Mouse (Mus musculus): Measurements from ENCODE around the gene Scd3. TPM values are rescaled to one million over a fixed set of nuclear protein-coding genes. Genes with fewer than 3 reads are reported as not detected.
"Not testable (repeated sequence)": the region's sequence is repeated elsewhere in the genome, so short reads cannot be mapped to it uniquely, and the experiment has no call there.

The Scd3 gene
- polyA plus RNA-seq, 1 experiment from 2014 or later: not detected

DNA sequence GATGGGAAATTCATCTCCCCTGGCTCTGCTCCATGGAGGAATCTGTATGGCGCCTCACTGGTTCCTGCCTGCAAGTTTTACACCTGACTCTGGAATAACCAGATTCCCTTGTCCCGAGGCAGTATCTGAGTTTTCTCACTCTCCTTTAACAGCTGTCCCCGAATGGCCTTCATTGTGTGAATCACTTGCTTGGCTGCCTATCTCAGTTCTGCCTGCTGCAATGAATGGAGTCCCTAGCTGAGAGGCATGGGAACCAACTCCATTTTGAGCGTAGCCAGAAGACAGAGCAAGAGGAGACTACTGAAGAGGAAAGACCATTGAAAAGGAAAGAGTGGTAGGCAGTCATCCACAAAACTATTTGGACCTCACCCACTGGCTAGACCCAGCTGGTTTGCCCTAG is 70.6 kb downstream of the Scd3 start:
- no peak for ATAC-seq (ENCODE audit: low read depth)
- H3K9ac ChIP-seq: no peak overlapping the region
- no peak overlapping the region for H3K4me3 ChIP-seq (replicated peaks)
- no peak overlapping the region for H3K27ac ChIP-seq
- H3K9me3 ChIP-seq (replicated peaks): no peaks in the 10 kb centered on the region
- WGBS (ENCODE audit: insufficient replicate concordance): 67% methylated on average over 4 of the region's 4 CpGs
- H3K4me2 ChIP-seq: no peak overlapping the region
- no peaks in the 10 kb centered on the region for H3K36me3 ChIP-seq
- no peak for DNase-seq
- H3K27me3 ChIP-seq: no peaks in the 10 kb centered on the region
- H3K4me1 ChIP-seq (replicated peaks): peaks cover 6% of the 10 kb centered on the region; the same call in 1 of the 2 replicates

DNA sequence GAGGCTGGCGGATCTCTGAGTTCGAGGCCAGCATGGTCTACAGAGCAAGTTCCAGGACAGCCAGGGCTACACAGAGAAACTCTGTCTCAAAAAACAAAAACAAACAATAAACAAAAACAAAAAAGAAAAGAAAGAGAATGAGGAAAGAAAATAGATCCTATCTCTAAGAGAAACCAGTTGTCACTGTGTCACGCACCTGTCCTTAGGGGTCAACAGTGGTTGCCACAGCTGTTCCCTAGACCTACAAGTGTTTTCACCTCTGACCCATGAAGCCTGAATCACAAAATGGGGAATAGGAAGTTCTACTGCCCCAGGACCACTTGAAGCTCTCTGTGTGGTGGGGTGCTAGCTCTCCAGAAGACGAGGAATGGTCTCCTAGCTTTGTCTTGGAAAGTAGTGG is 71.4 kb downstream of the Scd3 start:
- Histone ChIP-seq H3K4me3 (replicated peaks) (no peak overlapping the region), H3K9me3 (replicated peaks) (no peaks in the 10 kb centered on the region), H3K9ac (no peak overlapping the region), H3K27me3 (no peaks in the 10 kb centered on the region), H3K27ac (no peak overlapping the region), H3K36me3 (no peaks in the 10 kb centered on the region), H3K4me1 (replicated peaks) (peaks cover 7% of the 10 kb centered on the region), H3K4me2 (no peak overlapping the region)
- 76% methylated on average over 4 of the region's 4 CpGs for WGBS (ENCODE audit: insufficient replicate concordance)
- DNase-seq (no peak), ATAC-seq (ENCODE audit: low read depth) (no peak)

DNA sequence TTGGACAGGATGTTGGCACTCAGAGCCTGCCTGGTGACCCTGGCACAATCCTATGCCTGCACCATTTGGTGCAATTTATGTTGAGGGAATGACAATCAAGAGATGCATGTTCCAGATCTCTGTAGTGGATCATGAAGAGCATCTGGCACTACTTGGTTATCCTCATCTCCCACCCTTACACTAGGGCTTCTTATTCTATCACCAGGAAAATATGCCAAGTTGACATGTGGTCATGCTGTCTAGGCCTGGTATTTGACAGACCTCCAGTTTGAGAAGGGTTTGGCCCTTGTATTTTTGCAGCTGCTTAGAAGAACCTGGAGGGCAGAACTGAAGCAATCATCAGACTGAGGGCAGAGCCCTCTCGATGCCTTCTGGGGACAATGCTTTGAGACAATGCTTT is 72.3 kb downstream of the Scd3 start:
- H3K4me1 ChIP-seq (replicated peaks): peaks cover 16% of the 10 kb centered on the region
- no peak for ATAC-seq (ENCODE audit: low read depth)

GRCm38 (mm10) chr19:44276861-44277260 is 73.8 kb downstream of the Scd3 start:
- Histone ChIP-seq H3K4me3 (replicated peaks) (no peak overlapping the region), H3K9me3 (replicated peaks) (no peaks in the 10 kb centered on the region), H3K36me3 (no peaks in the 10 kb centered on the region), H3K4me2 (no peak overlapping the region), H3K4me1 (replicated peaks) (peaks cover 31% of the 10 kb centered on the region), H3K27ac (no peak overlapping the region), H3K27me3 (no peaks in the 10 kb centered on the region), H3K9ac (no peak overlapping the region)
- ATAC-seq (ENCODE audit: low read depth) (no peak), DNase-seq (no peak)
- WGBS (ENCODE audit: insufficient replicate concordance): 71% methylated on average over 5 of the region's 5 CpGs

More for the DNA sequence above, 72.3 kb downstream of the Scd3 start:
- H3K27me3 ChIP-seq: no peaks in the 10 kb centered on the region
- whole genome bisulfite sequencing (ENCODE audit: insufficient replicate concordance): 80% methylated on average over 1 of the region's 1 CpGs
- H3K9ac ChIP-seq: no peak overlapping the region
- H3K27ac ChIP-seq: no peak overlapping the region
- no peak for DNase-seq
- no peak overlapping the region for H3K4me2 ChIP-seq
- H3K36me3 ChIP-seq: no peaks in the 10 kb centered on the region
- no peak overlapping the region for H3K4me3 ChIP-seq (replicated peaks)
- no peaks in the 10 kb centered on the region for H3K9me3 ChIP-seq (replicated peaks)

DNA sequence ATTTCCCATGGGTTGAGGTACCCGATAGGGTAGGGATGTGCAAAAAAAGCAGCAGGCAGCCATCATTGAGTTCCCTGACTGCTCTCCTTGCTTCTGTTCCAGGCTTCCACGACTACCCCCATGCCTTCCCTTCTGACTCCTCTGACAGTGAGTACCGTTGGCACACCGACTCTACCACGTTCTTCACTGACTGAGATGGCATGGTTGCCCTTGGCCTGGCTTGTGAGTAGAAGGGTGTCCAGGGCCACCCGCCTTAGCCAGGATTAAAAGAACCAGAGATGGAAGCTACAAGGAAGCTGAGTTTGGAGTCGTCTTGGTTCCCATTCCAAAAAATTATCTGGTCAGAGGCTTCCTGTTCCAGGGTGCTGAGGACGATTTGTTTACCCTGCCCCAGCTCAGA is 74.9 kb downstream of the Scd3 start:
- DNase-seq (no peak), ATAC-seq (ENCODE audit: low read depth) (no peak)
- no peaks in the 10 kb centered on the region for H3K9me3 ChIP-seq (replicated peaks)
- no peaks in the 10 kb centered on the region for H3K36me3 ChIP-seq
- no peak overlapping the region for H3K9ac ChIP-seq
- 67% methylated on average over 8 of the region's 8 CpGs for WGBS (ENCODE audit: insufficient replicate concordance)
- no peak overlapping the region for H3K4me2 ChIP-seq
- H3K27me3 ChIP-seq: no peaks in the 10 kb centered on the region
- H3K4me3 ChIP-seq (replicated peaks): no peak overlapping the region
- H3K4me1 ChIP-seq (replicated peaks): peaks cover 42% of the 10 kb centered on the region
- no peak overlapping the region for H3K27ac ChIP-seq

- peaks cover 68% of the 10 kb centered on the region for H3K4me1 ChIP-seq (replicated peaks)
- 25% methylated on average over 6 of the region's 6 CpGs for WGBS (ENCODE audit: insufficient replicate concordance)
- peak overlapping the region; percentile 44 for H3K27ac ChIP-seq
- H3K4me3 ChIP-seq (replicated peaks): no peak overlapping the region
- DNase-seq (no peak), ATAC-seq (ENCODE audit: low read depth) (no peak)
- H3K27me3 ChIP-seq: no peaks in the 10 kb centered on the region
- H3K9ac ChIP-seq: no peak overlapping the region; the same call in 1 of the 2 replicates
- no peak overlapping the region for H3K4me2 ChIP-seq
- H3K9me3 ChIP-seq (replicated peaks): no peaks in the 10 kb centered on the region
- no peaks in the 10 kb centered on the region for H3K36me3 ChIP-seq
Observed at GRCm38 (mm10) chr19:44280755-44281154, 77.7 kb downstream of the Scd3 start.

GRCm38 (mm10) chr19:44281825-44282447 is 78.9 kb downstream of the Scd3 start:
- not testable (repeated sequence) for H3K4me3 ChIP-seq (replicated peaks); DNase-seq; H3K36me3 ChIP-seq; H3K9me3 ChIP-seq (replicated peaks); H3K27me3 ChIP-seq; ATAC-seq (ENCODE audit: low read depth)
- Histone ChIP-seq H3K27ac (peak overlapping the region; percentile 48), H3K9ac (peak overlapping the region; percentile 6; the same call in 1 of the 2 replicates), H3K4me1 (replicated peaks) (peaks cover 80% of the 10 kb centered on the region), H3K4me2 (peak overlapping the region; percentile 41; the same call in 1 of the 2 replicates)
- WGBS (ENCODE audit: insufficient replicate concordance): 9% methylated on average over 1 of the region's 1 CpGs

DNA sequence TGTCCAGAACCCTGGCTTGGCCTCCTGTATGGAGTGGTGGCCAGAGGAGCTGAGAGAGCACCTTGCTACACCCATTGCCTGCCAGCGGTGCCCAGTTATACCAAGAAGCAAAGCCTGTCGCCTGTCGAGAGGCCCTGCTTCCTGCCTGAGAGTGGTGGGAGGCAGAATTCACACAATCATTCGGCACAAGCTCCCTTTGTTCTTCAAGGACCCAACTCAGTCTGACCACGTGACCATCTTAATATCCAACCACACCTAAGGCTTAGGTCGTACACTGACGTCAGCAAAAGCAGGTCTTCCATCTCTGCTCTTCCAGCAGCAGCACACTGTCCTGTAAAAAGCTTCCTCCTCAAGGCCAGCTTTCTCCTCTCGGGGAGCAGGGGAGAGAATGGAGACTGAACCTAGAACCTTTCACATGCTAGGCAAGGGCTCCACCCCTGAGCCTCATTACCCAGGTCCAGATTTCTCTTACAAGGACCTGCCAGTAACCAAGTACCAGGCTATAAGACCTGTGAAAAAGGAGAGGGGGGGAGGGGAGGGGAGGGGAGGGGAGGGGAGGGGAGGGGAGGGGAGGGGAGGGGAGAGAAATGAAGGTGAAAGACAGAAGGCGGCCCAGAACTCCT is 79.6 kb downstream of the Scd3 start:
- Histone ChIP-seq H3K27ac (peak overlapping the region; percentile 92), H3K4me1 (replicated peaks) (peaks cover 87% of the 10 kb centered on the region), H3K4me2 (peak overlapping the region; percentile 86), H3K4me3 (replicated peaks) (no peak overlapping the region), H3K27me3 (no peaks in the 10 kb centered on the region), H3K36me3 (no peaks in the 10 kb centered on the region), H3K9ac (peak overlapping the region; percentile 6; the same call in 1 of the 2 replicates), H3K9me3 (replicated peaks) (no peaks in the 10 kb centered on the region)
- 18% methylated on average over 9 of the region's 9 CpGs for WGBS (ENCODE audit: insufficient replicate concordance)
- DNase-seq: peak; percentile 32
- no peak for ATAC-seq (ENCODE audit: low read depth)

DNA sequence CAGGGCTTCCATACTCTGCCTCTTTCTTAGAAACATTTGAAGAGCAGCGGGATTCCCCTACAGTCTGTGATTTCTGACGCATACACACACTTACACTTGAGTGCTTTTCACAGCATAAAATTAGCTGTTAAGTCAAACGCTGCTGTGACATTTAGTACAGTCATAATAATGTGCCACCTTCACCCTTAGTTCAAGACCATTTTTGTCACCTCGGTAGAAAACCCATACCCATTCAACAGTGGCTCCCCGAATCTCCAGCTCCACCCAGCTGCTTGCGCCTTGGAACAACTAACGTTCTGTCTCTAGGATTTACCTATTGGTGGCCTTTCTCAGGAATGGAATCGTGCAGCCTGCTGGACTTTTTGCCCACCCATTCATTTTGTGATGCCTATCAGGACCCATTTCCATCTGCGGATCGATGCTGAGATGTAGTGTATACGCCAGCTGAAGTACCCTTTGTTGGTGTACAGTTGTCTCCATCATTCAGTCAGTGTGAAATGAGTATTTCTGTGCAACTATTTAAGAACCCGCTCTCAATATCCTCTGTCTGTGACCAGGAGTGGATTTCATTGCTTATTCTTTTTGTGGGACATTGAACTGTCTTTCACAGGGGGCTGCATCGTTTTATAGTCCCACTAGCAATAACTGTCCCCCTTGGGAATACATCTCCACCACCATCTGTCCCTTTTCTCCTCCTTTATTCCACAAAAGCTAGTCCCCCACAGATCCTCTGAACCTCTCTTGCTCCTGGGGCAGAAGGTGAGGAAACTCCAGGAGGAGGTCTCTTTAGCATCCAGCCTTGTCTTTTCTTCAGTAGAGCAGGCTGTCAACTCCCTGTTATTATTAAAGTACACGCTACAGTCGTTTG is 80.3 kb downstream of the Scd3 start:
- DNase-seq (no peak), ATAC-seq (ENCODE audit: low read depth) (peak; percentile 6; the same call in 1 of the 2 replicates)
- Histone ChIP-seq H3K4me2 (peak overlapping the region; percentile 86), H3K4me3 (replicated peaks) (peak overlapping the region; percentile 62), H3K36me3 (no peaks in the 10 kb centered on the region), H3K9ac (peak overlapping the region; percentile 69), H3K9me3 (replicated peaks) (no peaks in the 10 kb centered on the region), H3K4me1 (replicated peaks) (peaks cover 90% of the 10 kb centered on the region), H3K27ac (peak overlapping the region; percentile 92), H3K27me3 (no peaks in the 10 kb centered on the region)
- 28% methylated on average over 15 of the region's 15 CpGs for WGBS (ENCODE audit: insufficient replicate concordance)

- H3K36me3 ChIP-seq: no peaks in the 10 kb centered on the region
- H3K4me1 ChIP-seq (replicated peaks): peaks cover 95% of the 10 kb centered on the region
- WGBS (ENCODE audit: insufficient replicate concordance): under 1% methylated on average over 38 of the region's 38 CpGs
- no peaks in the 10 kb centered on the region for H3K9me3 ChIP-seq (replicated peaks)
- ATAC-seq (ENCODE audit: low read depth) (peak; percentile 98), DNase-seq (peak; percentile 97)
- peak overlapping the region; percentile 92 for H3K27ac ChIP-seq
- peak overlapping the region; percentile 71 for H3K9ac ChIP-seq
- H3K27me3 ChIP-seq: no peaks in the 10 kb centered on the region
- H3K4me3 ChIP-seq (replicated peaks): peak overlapping the region; percentile 62
- H3K4me2 ChIP-seq: peak overlapping the region; percentile 86
Observed at GRCm38 (mm10) chr19:44284025-44284695, 81.1 kb downstream of the Scd3 start.

DNA sequence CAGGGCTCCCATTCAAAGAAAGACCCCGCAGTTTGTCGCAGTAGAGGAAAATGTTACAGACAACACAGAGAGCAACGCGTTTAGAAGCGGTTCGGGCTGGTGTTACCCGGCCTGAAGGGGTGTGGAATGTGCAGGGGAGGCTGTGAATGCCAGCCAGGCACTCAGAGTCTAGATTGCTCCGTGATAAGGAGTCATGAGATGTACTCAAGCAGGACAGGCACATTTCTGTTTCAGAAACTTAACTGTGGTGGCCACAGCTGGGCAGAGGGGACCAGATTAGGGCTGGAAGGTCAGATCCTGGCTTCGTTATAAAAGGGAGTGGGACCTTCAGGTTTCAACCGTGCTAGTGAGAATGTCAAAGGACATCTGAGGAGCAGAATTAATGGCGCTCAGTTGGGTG is 81.7 kb downstream of the Scd3 start:
- H3K9ac ChIP-seq: peak overlapping the region; percentile 71
- H3K36me3 ChIP-seq: no peaks in the 10 kb centered on the region
- peak overlapping the region; percentile 62 for H3K4me3 ChIP-seq (replicated peaks)
- no peaks in the 10 kb centered on the region for H3K9me3 ChIP-seq (replicated peaks)
- H3K4me2 ChIP-seq: peak overlapping the region; percentile 86
- peak overlapping the region; percentile 92 for H3K27ac ChIP-seq
- DNase-seq (peak; percentile 53), ATAC-seq (ENCODE audit: low read depth) (peak; percentile 40)
- 4% methylated on average over 11 of the region's 11 CpGs for WGBS (ENCODE audit: insufficient replicate concordance)
- H3K4me1 ChIP-seq (replicated peaks): peaks cover 92% of the 10 kb centered on the region
- no peaks in the 10 kb centered on the region for H3K27me3 ChIP-seq

All from liver, embryonic 13.5 days (tissue).